Mouse (Mus musculus): ENCODE measurements around the gene Kdm2b. TPM values are rescaled to one million over a fixed set of nuclear protein-coding genes. Genes with fewer than 3 reads are reported as not detected.

Kdm2b gene
- total RNA-seq, 2 experiments from 2014 or later, result 35.0 to 36.7 TPM

DNA sequence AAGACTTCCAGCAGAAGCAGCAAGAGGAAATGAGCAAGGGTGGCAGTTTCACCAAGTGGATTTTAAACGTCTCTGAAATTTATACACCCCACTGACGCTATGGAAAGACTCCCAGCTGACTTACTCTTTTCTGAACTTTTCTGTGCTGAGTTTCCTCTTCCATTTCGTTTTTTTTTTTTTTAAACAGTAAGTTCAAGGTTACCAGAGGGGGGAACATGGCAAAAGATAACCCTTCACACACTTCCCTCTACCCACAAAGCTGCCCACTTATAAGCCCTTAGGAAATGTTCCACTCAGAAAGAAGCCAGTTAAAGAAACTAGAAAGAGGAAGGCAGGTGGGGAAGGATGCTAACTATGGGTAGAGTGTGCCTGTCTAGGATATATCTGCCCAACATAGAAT, 88.0 kb downstream of the Kdm2b start:
- no peak overlapping the region for H3K4me3 ChIP-seq
- no peak for DNase-seq (ENCODE audit: low spot score in 2 of 2)
- no peak overlapping the region for H3K27ac ChIP-seq
- no peak for TF ChIP-seq CTCF (conservative IDR thresholded peaks at IDR 0.05)

DNA sequence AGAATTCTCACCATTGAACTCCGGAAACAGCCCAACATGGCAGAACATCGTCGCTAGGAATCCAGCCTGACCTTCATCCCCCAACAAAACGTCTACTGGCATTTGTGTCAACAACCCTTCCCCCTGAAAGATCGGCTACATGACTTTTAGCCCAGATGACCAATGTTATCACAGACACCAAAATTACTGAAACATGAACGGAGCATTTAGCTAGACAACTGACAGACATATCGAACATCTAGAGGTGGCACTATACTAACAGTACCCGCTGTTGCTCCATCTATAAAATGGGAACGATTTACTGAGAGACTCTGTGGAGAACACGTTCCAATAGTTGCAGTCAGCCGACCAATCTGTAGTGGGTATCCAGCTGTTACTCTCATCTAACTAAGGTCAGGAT, 88.4 kb downstream of the Kdm2b start:
- Histone ChIP-seq H3K4me3 (peak overlapping the region; percentile 77; the same call in 1 of the 2 replicates), H3K27ac (no peak overlapping the region)
- TF ChIP-seq CTCF (conservative IDR thresholded peaks at IDR 0.05), result no peak
- DNase-seq (ENCODE audit: low spot score in 2 of 2), result no peak

DNA sequence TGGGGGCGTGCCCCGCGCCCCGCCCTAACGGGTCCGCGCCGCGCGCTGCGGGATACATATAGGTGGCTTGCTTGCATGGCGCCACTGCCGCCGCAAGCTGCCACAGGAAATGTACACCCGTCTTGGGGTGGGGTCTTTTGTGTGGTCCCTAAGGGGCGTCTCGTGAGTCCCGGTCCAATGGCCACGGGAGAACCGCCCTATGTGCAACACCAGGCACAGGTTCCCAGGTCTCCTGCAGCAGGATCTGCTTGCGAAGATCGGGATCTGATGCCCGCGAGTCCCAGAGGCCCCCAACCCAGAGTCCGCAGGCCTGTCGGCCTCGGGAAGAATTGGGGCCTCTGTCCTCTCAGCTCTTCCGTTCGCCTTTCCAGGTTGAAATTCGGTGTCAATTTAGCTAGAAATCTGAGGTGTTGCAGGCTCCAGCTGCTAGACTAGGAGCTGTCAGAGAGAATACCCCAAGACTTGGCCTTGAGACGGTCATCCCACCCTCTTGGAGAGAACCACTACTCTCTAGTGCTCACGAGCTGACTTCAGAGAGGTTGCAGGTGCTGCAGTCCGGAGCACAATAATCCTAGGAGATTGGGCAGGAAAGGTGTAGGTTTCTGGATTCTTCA, 89.0 kb downstream of the Kdm2b start:
- Histone ChIP-seq H3K27ac (peak overlapping the region; percentile 54), H3K4me3 (peak overlapping the region; percentile 77)
- TF ChIP-seq CTCF (conservative IDR thresholded peaks at IDR 0.05), result no peak
- DNase-seq (ENCODE audit: low spot score in 2 of 2), result no peak

GRCm38 (mm10) chr5:122899777-122900557, 89.7 kb downstream of the Kdm2b start:
- peak; percentile 23 for TF ChIP-seq CTCF (conservative IDR thresholded peaks at IDR 0.05)
- Histone ChIP-seq H3K4me3 (peak overlapping the region; percentile 77), H3K27ac (peak overlapping the region; percentile 68)
- DNase-seq (ENCODE audit: low spot score in 2 of 2), result peak; percentile 79 to 85

DNA sequence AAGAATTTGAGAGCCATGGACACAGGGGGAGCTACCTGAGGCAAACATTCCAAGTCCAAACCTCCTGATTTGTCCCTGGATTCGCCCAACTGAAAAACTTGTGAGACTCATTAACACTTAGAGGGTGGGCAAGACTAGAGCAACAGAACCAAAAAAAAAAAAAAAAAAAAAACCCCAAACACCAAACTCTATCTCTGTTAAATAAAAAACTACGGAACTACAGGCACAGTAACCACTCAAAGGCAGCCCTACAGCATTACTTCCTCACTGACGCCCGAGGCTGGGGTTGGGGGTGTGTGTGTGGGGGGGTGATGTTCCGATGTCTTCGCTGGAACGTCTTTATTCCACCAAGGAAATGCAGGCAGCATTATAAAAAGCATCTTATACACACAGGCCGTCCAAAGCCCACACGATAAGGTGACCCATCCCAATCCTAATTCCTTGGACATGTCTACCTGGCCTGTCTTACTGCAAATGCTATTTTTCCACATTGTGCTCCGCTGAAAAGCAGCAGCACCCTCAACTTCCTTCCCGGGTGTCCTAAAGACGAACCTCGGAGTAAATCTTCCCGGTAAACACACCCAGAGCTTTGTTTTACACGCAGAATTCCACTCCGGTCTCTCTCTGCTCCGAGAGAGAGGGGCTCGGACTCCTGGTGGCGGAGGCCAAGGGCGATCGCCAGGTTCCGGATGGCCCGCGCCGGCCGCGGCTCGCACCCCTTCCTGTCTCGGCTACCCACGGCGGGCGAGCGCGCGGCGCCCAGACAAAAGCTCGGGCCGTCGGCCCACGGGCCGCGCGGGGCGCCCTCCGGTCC, 90.5 kb downstream of the Kdm2b start:
- DNase-seq (ENCODE audit: low spot score in 2 of 2), result no peak
- Histone ChIP-seq H3K4me3 (peak overlapping the region; percentile 77), H3K27ac (peak overlapping the region; percentile 23; the same call in 1 of the 2 replicates)
- TF ChIP-seq CTCF (conservative IDR thresholded peaks at IDR 0.05), result no peak

GRCm38 (mm10) chr5:122898153-122898552, 91.5 kb downstream of the Kdm2b start:
- no peak for TF ChIP-seq CTCF (conservative IDR thresholded peaks at IDR 0.05)
- no peak for DNase-seq (ENCODE audit: low spot score in 2 of 2)
- no peak overlapping the region for H3K27ac ChIP-seq
- no peak overlapping the region for H3K4me3 ChIP-seq

DNA sequence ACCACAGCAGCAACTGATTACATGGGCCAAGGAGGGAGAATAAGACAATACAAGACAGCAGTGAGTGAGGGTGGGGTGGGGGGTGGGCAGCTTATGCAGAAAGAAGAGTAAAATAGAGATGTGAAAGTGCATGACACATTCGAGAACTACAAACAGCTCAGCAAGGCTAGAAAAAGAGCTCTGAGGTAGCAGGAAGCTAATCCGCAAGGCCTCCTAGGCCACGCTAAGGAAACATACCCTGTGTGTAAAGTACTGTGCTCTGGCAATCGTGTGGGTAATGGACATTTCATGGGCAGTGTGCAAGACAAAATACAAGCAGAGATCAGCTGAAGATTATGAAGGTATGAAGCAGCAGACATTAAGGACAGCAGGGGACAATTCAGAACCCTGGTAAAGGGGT, 94.8 kb downstream of the Kdm2b start:
- no peak for DNase-seq (ENCODE audit: low spot score in 2 of 2)
- TF ChIP-seq CTCF (conservative IDR thresholded peaks at IDR 0.05), result no peak
- Histone ChIP-seq H3K27ac (no peak overlapping the region; the same call in 1 of the 2 replicates), H3K4me3 (no peak overlapping the region)

DNA sequence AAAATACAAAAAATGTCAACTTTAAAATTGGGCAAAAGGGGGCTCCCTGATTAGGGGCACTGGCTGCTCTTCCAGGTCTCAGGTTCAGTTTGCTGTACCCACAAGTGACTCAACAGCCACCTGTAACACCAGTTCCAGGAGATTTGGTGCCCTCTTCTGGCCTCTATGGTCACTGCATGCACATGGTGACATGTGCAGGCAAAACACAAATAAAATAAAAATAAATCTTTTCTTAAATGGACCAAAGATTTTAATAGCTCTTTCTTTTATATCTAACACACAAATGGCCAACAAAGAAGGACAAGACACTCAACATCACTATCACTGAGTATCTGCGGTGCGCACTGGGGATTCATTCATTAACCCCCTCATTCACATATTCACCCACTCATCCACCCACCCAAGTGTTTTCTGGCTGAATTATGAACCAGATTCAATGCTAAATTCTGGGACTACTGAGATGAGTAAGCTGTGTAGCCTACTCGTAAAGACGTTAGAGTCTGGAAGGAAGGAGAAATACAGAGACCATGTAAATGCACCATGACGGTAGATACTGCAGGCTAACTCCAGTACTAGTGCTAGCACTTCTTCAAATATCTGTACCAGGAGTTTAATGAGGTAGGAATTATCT, 95.5 kb downstream of the Kdm2b start:
- Histone ChIP-seq H3K27ac (no peak overlapping the region), H3K4me3 (no peak overlapping the region)
- peak; percentile 47 to 64 for DNase-seq (ENCODE audit: low spot score in 2 of 2)
- peak; percentile 91 for TF ChIP-seq CTCF (conservative IDR thresholded peaks at IDR 0.05)

DNA sequence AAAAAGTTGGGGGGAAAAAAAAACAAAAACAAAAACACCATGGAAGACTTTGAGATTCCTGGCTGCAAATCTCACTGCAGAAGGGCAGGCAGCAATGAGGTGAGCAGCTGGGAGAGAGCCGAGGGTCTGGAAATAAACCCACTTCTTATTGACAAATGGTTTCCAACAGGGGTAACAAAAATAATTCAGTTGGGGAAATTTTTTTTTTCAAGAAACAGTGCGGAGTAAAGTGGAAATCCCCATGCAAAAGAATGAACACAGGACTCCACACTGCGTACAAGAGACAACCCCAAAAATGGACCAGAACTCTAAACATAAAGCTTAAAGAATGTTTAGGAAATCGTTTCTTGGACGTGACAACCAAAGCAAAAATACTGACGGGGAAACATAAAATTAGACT, 96.4 kb downstream of the Kdm2b start:
- Histone ChIP-seq H3K4me3 (no peak overlapping the region), H3K27ac (no peak overlapping the region)
- no peak for TF ChIP-seq CTCF (conservative IDR thresholded peaks at IDR 0.05)
- no peak for DNase-seq (ENCODE audit: low spot score in 2 of 2)

DNA sequence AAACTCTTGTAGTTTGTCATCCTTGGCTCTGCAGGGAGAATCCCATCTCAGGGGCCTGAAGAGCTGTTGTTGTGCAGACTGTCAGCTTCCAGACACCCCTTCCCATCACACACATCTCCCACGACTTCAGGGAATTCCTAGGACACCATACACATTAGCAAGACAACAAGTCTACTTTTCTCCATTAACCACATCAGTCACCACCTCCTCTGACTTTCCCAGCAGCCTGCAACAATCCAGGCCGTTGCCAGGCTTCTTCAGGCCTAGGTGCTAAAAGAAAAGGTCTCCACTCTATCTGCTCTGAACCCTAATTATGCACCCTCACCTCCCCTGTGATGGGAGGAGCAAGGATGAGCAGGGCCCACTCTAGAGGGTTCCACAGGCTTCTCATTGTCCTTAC, 99.2 kb downstream of the Kdm2b start:
- DNase-seq (ENCODE audit: low spot score in 2 of 2), result no peak
- TF ChIP-seq CTCF (conservative IDR thresholded peaks at IDR 0.05), result no peak
- Histone ChIP-seq H3K4me3 (no peak overlapping the region), H3K27ac (no peak overlapping the region)

GRCm38 (mm10) chr5:122888612-122889214, 100.9 kb downstream of the Kdm2b start:
- Histone ChIP-seq H3K4me3 (no peak overlapping the region), H3K27ac (no peak overlapping the region)
- TF ChIP-seq CTCF (conservative IDR thresholded peaks at IDR 0.05), result no peak
- DNase-seq (ENCODE audit: low spot score in 2 of 2), result no peak

- no peak overlapping the region for H3K4me3 ChIP-seq
- H3K27ac ChIP-seq, result no peak overlapping the region
- DNase-seq (ENCODE audit: low spot score in 2 of 2), result no peak
- no peak for TF ChIP-seq CTCF (conservative IDR thresholded peaks at IDR 0.05)
Observed at GRCm38 (mm10) chr5:122887926-122888611, 101.6 kb downstream of the Kdm2b start.
